Comparison of ENCODE assay signal across 9 mouse cellular contexts in genomic region chr6:70824085-70824986, GRCm38 (mm10). TPM values are rescaled to one million over a fixed set of nuclear protein-coding genes. Genes with fewer than 3 reads are reported as not detected.
DNase-seq lines count a peak whose midpoint lies in the region; ATAC-seq and TF ChIP-seq lines count a peak whose summit lies in the region.
"Had no signal": no experiment of that assay in that cellular context is flagged by ENCODE, and none has a peak within 500 bp of the region (broad histone marks: within the 10 kb centered on the region; RNA-seq: fewer than 3 reads in every experiment).

No protein-coding gene starts in this region.

- peak overlapping the region; percentile 31; the same call in 1 of the 2 replicates for H3K9ac ChIP-seq in embryonic facial prominence, embryonic 15.5 days
- peak overlapping the region; percentile 40 for H3K9ac ChIP-seq in limb, embryonic 11.5 days (ENCODE audit: low read length)
- peak overlapping the region; percentile 59 for H3K9ac ChIP-seq in midbrain, embryonic 11.5 days (ENCODE audit: low read length)

- H3K27me3 ChIP-seq in embryonic facial prominence, embryonic 15.5 days, result no peaks in the 10 kb centered on the region
- no peaks in the 10 kb centered on the region for H3K27me3 ChIP-seq in limb, embryonic 11.5 days (ENCODE audit: control insufficient read depth, insufficient read depth, low read length)
- no peaks in the 10 kb centered on the region for H3K27me3 ChIP-seq in midbrain, embryonic 11.5 days (ENCODE audit: control insufficient read depth, insufficient read depth, low read length)

- WGBS in bone marrow, adult 2 months, result 11% methylated on average over 23 of the region's 23 CpGs
- WGBS in embryonic facial prominence, embryonic 15.5 days, result 7% methylated on average over 23 of the region's 23 CpGs
- 8% methylated on average over 23 of the region's 23 CpGs for WGBS in limb, embryonic 11.5 days
- 9% methylated on average over 23 of the region's 23 CpGs for WGBS in midbrain, embryonic 11.5 days

- peaks cover 4% of the 10 kb centered on the region; the same call in 1 of the 2 replicates for H3K4me1 ChIP-seq in bone marrow, adult 2 months (ENCODE audit: control insufficient read depth, insufficient read depth, low read length)
- peaks cover 9% of the 10 kb centered on the region; the same call in 1 of the 2 replicates for H3K4me1 ChIP-seq in embryonic facial prominence, embryonic 15.5 days
- peaks cover 4% of the 10 kb centered on the region; the same call in 1 of the 2 replicates for H3K4me1 ChIP-seq in limb, embryonic 11.5 days (ENCODE audit: control insufficient read depth, insufficient read depth, low read length)
- H3K4me1 ChIP-seq in midbrain, embryonic 11.5 days (ENCODE audit: control insufficient read depth, insufficient read depth, low read length), result no peaks in the 10 kb centered on the region

- H3K4me3 ChIP-seq in bone marrow, adult 2 months (replicated peaks; ENCODE audit: control insufficient read depth, low read depth, low read length), result peak overlapping the region; percentile 74
- peak overlapping the region; percentile 43 for H3K4me3 ChIP-seq in embryonic facial prominence, embryonic 15.5 days (replicated peaks)
- peak overlapping the region; percentile 33 for H3K4me3 ChIP-seq in limb, embryonic 11.5 days (ENCODE audit: low read depth, low read length)
- H3K4me3 ChIP-seq in midbrain, embryonic 11.5 days (ENCODE audit: low read depth, low read length), result peak overlapping the region; percentile 42

- ATAC-seq in embryonic facial prominence, embryonic 15.5 days (ENCODE audit: insufficient number of reproducible peaks, low FRiP score, low TSS enrichment, low read depth), result peak; percentile 81
- ATAC-seq in limb, embryonic 11.5 days (ENCODE audit: insufficient number of reproducible peaks, low FRiP score, low TSS enrichment, low read depth), result peak; percentile 83
- ATAC-seq in midbrain, embryonic 11.5 days (ENCODE audit: low FRiP score), result peak; percentile 93

- no peak for TF ChIP-seq CTCF in bone marrow, adult 2 months (IDR thresholded peaks at IDR 0.05; ENCODE audit: control insufficient read depth, insufficient read depth, low read length)

- no peak for TF ChIP-seq POLR2A in bone marrow, adult 2 months (IDR thresholded peaks at IDR 0.05; ENCODE audit: borderline replicate concordance, control insufficient read depth, low read depth, low read length)

- no peaks in the 10 kb centered on the region for H3K9me3 ChIP-seq in embryonic facial prominence, embryonic 15.5 days (replicated peaks)
- no peaks in the 10 kb centered on the region for H3K9me3 ChIP-seq in limb, embryonic 11.5 days (ENCODE audit: control insufficient read depth, low read length)
- no peaks in the 10 kb centered on the region for H3K9me3 ChIP-seq in midbrain, embryonic 11.5 days (ENCODE audit: control insufficient read depth, low read length)
- H3K9me3 ChIP-seq: G1E had no signal

- H3K4me2 ChIP-seq in embryonic facial prominence, embryonic 15.5 days (replicated peaks), result peak overlapping the region; percentile 81
- H3K4me2 ChIP-seq in limb, embryonic 11.5 days (ENCODE audit: low read depth, severe bottlenecking), result peak overlapping the region; percentile 71
- peak overlapping the region; percentile 70 for H3K4me2 ChIP-seq in midbrain, embryonic 11.5 days

- H3K36me3 ChIP-seq in embryonic facial prominence, embryonic 15.5 days, result no peaks in the 10 kb centered on the region
- no peaks in the 10 kb centered on the region for H3K36me3 ChIP-seq in limb, embryonic 11.5 days (ENCODE audit: control insufficient read depth, insufficient read depth, low read length)
- H3K36me3 ChIP-seq in midbrain, embryonic 11.5 days (ENCODE audit: control insufficient read depth, insufficient read depth, low read length), result no peaks in the 10 kb centered on the region
- H3K36me3 ChIP-seq: G1E had no signal

- peak overlapping the region; percentile 41 for H3K27ac ChIP-seq in bone marrow, adult 2 months (ENCODE audit: control insufficient read depth, insufficient read depth, low read depth, low read length, poor library complexity)
- no peak overlapping the region for H3K27ac ChIP-seq in embryonic facial prominence, embryonic 15.5 days (replicated peaks)
- H3K27ac ChIP-seq in limb, embryonic 11.5 days (replicated peaks; ENCODE audit: low read depth, low read length), result no peak overlapping the region
- H3K27ac ChIP-seq in midbrain, embryonic 11.5 days (ENCODE audit: low read depth, low read length), result no peak overlapping the region

- DNase-seq in A20 (ENCODE audit: low read depth, low spot score), result peak; percentile 71
- peak; percentile 77 to 78 for DNase-seq in heart, adult 9 months (ENCODE audit: low spot score in 2 of 2)
- DNase-seq in kidney, adult 8-10 months, result peak; percentile 83 to 85
- peak; percentile 65 for DNase-seq in limb, embryonic 11.5 days (ENCODE audit: low spot score)
- peak; percentile 94 for DNase-seq in midbrain, embryonic 11.5 days (ENCODE audit: low spot score, missing footprints)
- DNase-seq in spleen, adult 12 weeks (ENCODE audit: low spot score), result peak; percentile 61

RNA-seq across cellular contexts. Expression of gene Eif2ak3, which starts 20.0 kb away (rescaled TPM):
- polyA plus RNA-seq in bone marrow, adult 2 months (2011; ENCODE audit: insufficient read depth, insufficient read length, low replicate concordance, missing spikeins), result 10.9 and 12.4 TPM in 2 replicates
- polyA plus RNA-seq in embryonic facial prominence, embryonic 15.5 days (2015; fragmentation: Nextera tagmentation; extraction: Ambion mirVana), result 14.2 and 14.3 TPM in 2 replicates
- polyA plus RNA-seq in limb, embryonic 11.5 days (2014; fragmentation: Nextera tagmentation; extraction: Ambion mirVana), result 8.2 and 8.7 TPM in 2 replicates
- polyA plus RNA-seq in midbrain, embryonic 11.5 days (2014; fragmentation: Nextera tagmentation; extraction: Ambion mirVana), result 8.9 and 9.8 TPM in 2 replicates

RNA-seq across cellular contexts. Expression of gene Rpia, which starts 32.3 kb away (rescaled TPM):
- polyA plus RNA-seq in bone marrow, adult 2 months (2011; ENCODE audit: insufficient read depth, insufficient read length, low replicate concordance, missing spikeins), result 65.3 and 78.5 TPM in 2 replicates
- 2.9 and 3.2 TPM in 2 replicates for polyA plus RNA-seq in embryonic facial prominence, embryonic 15.5 days (2015; fragmentation: Nextera tagmentation; extraction: Ambion mirVana)
- 1.5 and 2.0 TPM in 2 replicates for polyA plus RNA-seq in limb, embryonic 11.5 days (2014; fragmentation: Nextera tagmentation; extraction: Ambion mirVana)
- 1.9 TPM in 2 replicates for polyA plus RNA-seq in midbrain, embryonic 11.5 days (2014; fragmentation: Nextera tagmentation; extraction: Ambion mirVana)

Comparison
In these comparisons a context has a peak if more than half of its experiments do, and no peak if none do; other contexts are left out.
1. RNA of gene Rpia, which starts 32.3 kb away (polyA plus RNA-seq): 65.3 to 78.5 TPM in bone marrow, adult 2 months; 2.9 to 3.2 TPM in embryonic facial prominence, embryonic 15.5 days, 1.5 to 2.0 TPM in limb, embryonic 11.5 days and 1.9 TPM in midbrain, embryonic 11.5 days; every median in the first group is over 10 times any median in the second.
2. Peak in every context shown above with its lines, with median percentiles within 50 percentile points of each other: DNase-seq, H3K4me3 ChIP-seq, ATAC-seq, H3K4me2 ChIP-seq and H3K9ac ChIP-seq.